In the genomic region with DNA sequence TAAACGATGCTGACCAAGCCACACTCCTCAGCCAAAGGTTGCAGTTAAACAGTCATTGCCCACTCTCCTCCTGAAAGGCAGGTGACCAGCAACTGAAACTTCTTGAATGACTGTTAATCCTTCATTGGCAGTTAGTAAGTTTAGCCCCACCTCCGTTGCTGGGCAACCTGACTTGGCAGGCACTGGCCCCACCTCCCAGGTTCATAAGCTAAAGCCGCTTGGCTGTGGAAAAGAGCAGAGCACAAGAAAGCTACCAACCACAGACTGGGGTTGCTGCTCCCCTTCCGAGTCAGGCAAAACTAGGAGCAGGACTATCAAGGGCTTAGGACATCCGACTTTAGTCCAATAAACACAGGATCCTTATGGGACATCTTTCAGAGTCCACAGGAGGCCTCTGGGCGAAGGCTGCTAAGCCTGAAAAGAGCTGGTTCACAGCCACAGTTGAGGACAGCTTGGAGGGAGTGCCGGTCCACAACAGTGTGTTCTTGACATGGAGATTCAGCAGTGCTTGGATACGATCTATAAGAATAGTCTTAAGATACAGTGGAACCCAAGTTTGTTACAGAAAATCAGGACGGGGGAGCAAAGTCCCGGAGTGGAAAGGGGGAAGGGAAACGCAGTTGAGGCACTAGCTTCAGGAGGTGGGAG, we compare ENCODE assay signal across 9 mouse cellular contexts.
DNase-seq lines count a peak whose midpoint lies in the region; ATAC-seq and TF ChIP-seq lines count a peak whose summit lies in the region.
"Had no signal": no experiment of that assay in that cellular context is flagged by ENCODE, and none has a peak within 500 bp of the region (broad histone marks: within the 10 kb centered on the region; RNA-seq: fewer than 3 reads in every experiment).

No protein-coding gene starts in this region.

- WGBS in forebrain, postnatal 0 days = 20% methylated on average over 11 of the region's 11 CpGs
- WGBS in midbrain, embryonic 16.5 days = 15% methylated on average over 11 of the region's 11 CpGs

- H3K4me1 ChIP-seq in forebrain, postnatal 0 days (ENCODE audit: insufficient read depth) = no peaks in the 10 kb centered on the region
- peaks cover 4% of the 10 kb centered on the region; the same call in 1 of the 2 replicates for H3K4me1 ChIP-seq in midbrain, embryonic 16.5 days (ENCODE audit: control insufficient read depth, insufficient read depth, low read length)

- H3K36me3 ChIP-seq in forebrain, postnatal 0 days (ENCODE audit: insufficient read depth) = no peaks in the 10 kb centered on the region
- H3K36me3 ChIP-seq in midbrain, embryonic 16.5 days (ENCODE audit: control insufficient read depth, insufficient read depth, low read length) = no peaks in the 10 kb centered on the region

- no peak overlapping the region for H3K27ac ChIP-seq in forebrain, postnatal 0 days (ENCODE audit: low read depth, low read length)
- H3K27ac ChIP-seq in midbrain, embryonic 16.5 days (ENCODE audit: low read length) = no peak overlapping the region

- no peaks in the 10 kb centered on the region for H3K27me3 ChIP-seq in forebrain, postnatal 0 days (ENCODE audit: insufficient read depth, low read length)
- no peaks in the 10 kb centered on the region for H3K27me3 ChIP-seq in midbrain, embryonic 16.5 days (ENCODE audit: control insufficient read depth, insufficient read depth, low read depth, low read length)
- H3K27me3 ChIP-seq: Patski had no signal

- H3K9me3 ChIP-seq in forebrain, postnatal 0 days (ENCODE audit: low read length) = no peaks in the 10 kb centered on the region
- H3K9me3 ChIP-seq in midbrain, embryonic 16.5 days (replicated peaks; ENCODE audit: control insufficient read depth, low read length, poor library complexity, severe bottlenecking) = no peaks in the 10 kb centered on the region

- intact Hi-C loops in left cerebral cortex, postnatal 25 days (cut with DNase I) = no loop called here

- no peak for TF ChIP-seq CTCF in forebrain, postnatal 0 days (IDR thresholded peaks at IDR 0.05; ENCODE audit: low read depth)

- no peak overlapping the region for H3K4me3 ChIP-seq in forebrain, postnatal 0 days (ENCODE audit: low read depth, low read length)
- H3K4me3 ChIP-seq in midbrain, embryonic 16.5 days (ENCODE audit: low read depth, low read length) = peak overlapping the region; percentile 15; the same call in 1 of the 2 replicates

- no peak overlapping the region for H3K9ac ChIP-seq in forebrain, postnatal 0 days
- H3K9ac ChIP-seq in midbrain, embryonic 16.5 days (ENCODE audit: low read depth, low read length) = no peak overlapping the region

- DNase-seq in layer of hippocampus, adult 11-12 months (ENCODE audit: low spot score) = peak; percentile 35
- no peak for DNase-seq in layer of hippocampus, adult 9-10 months (ENCODE audit: low spot score)
- DNase-seq in forebrain, postnatal 0 days = peak; percentile 55
- DNase-seq in induced T-regulatory cell, adult 2 months (ENCODE audit: low read depth) = peak; percentile 32
- DNase-seq in left cerebral cortex, postnatal 25 days (ENCODE audit: low spot score in 2 of 2) = peak; percentile 18 to 73
- DNase-seq in urinary bladder, postnatal 25 days (ENCODE audit: low spot score) = no peak

- peak overlapping the region; percentile 24; the same call in 1 of the 2 replicates for H3K4me2 ChIP-seq in forebrain, postnatal 0 days (ENCODE audit: low read depth)
- H3K4me2 ChIP-seq in midbrain, embryonic 16.5 days (ENCODE audit: low read length) = peak overlapping the region; percentile 47

- peak; percentile 85 for ATAC-seq in forebrain, postnatal 0 days
- peak; percentile 68; the same call in 1 of the 2 replicates for ATAC-seq in midbrain, embryonic 16.5 days
- ATAC-seq in CD4-positive, CD25-positive, alpha-beta regulatory T cell, adult 4 months = no peak
- ATAC-seq: Patski had no signal

Comparison
In these comparisons a context has a peak if more than half of its experiments do, and no peak if none do; other contexts are left out.
1. DNase-seq: peak in layer of hippocampus, adult 11-12 months (single experiment), forebrain, postnatal 0 days (single experiment), induced T-regulatory cell, adult 2 months (single experiment) and left cerebral cortex, postnatal 25 days (2 of 2); none in layer of hippocampus, adult 9-10 months (single experiment) and urinary bladder, postnatal 25 days (single experiment).